Mouse (Mus musculus): ENCODE measurements at regions not wholly inside any gene's neighbourhood (a gene's known extent, or its start where the extent isn't known, plus 50 kb on each side); places are given as distances from the start of the nearest gene placed in this dataset.

- Histone ChIP-seq H3K4me1 (replicated peaks) (peaks cover 9% of the 10 kb centered on the region), H3K4me3 (no peak overlapping the region), H3K9me3 (replicated peaks) (no peaks in the 10 kb centered on the region), H3K4me2 (no peak overlapping the region), H3K27me3 (no peaks in the 10 kb centered on the region), H3K9ac (no peak overlapping the region), H3K36me3 (no peaks in the 10 kb centered on the region), H3K27ac (no peak overlapping the region)
- ATAC-seq (replicated peaks; ENCODE audit: insufficient number of reproducible peaks, insufficient read depth, low FRiP score, low read depth): no peak
- 79% methylated on average over 3 of the region's 3 CpGs for WGBS
Observed at GRCm38 (mm10) chr1:193875287-193875686, 505.2 kb upstream of the Camk1g start.

GRCm38 (mm10) chr1:193870731-193871130 is 500.6 kb upstream of the Camk1g start:
- WGBS: 68% methylated on average over 2 of the region's 2 CpGs
- Histone ChIP-seq H3K9ac (no peak overlapping the region), H3K4me2 (no peak overlapping the region), H3K27me3 (no peaks in the 10 kb centered on the region), H3K9me3 (replicated peaks) (no peaks in the 10 kb centered on the region), H3K4me1 (replicated peaks) (no peaks in the 10 kb centered on the region; the same call in 1 of the 2 replicates), H3K27ac (no peak overlapping the region), H3K4me3 (no peak overlapping the region), H3K36me3 (no peaks in the 10 kb centered on the region)
- ATAC-seq (replicated peaks; ENCODE audit: insufficient number of reproducible peaks, insufficient read depth, low FRiP score, low read depth): no peak

- no peaks in the 10 kb centered on the region for H3K9me3 ChIP-seq (replicated peaks)
- H3K9ac ChIP-seq: no peak overlapping the region
- H3K4me2 ChIP-seq: no peak overlapping the region
- H3K27ac ChIP-seq: no peak overlapping the region
- 78% methylated on average over 4 of the region's 4 CpGs for WGBS
- ATAC-seq (replicated peaks; ENCODE audit: insufficient number of reproducible peaks, insufficient read depth, low FRiP score, low read depth): no peak
- no peaks in the 10 kb centered on the region for H3K4me1 ChIP-seq (replicated peaks)
- H3K36me3 ChIP-seq: no peaks in the 10 kb centered on the region
- no peaks in the 10 kb centered on the region for H3K27me3 ChIP-seq
- H3K4me3 ChIP-seq: no peak overlapping the region
Observed at GRCm38 (mm10) chr1:193868639-193869320, 498.7 kb upstream of the Camk1g start.

GRCm38 (mm10) chr1:193860767-193861299 is 490.7 kb upstream of the Camk1g start:
- H3K4me1 ChIP-seq (replicated peaks): peaks cover 8% of the 10 kb centered on the region; the same call in 1 of the 2 replicates
- H3K27ac ChIP-seq: no peak overlapping the region
- no peak overlapping the region for H3K4me2 ChIP-seq
- H3K9ac ChIP-seq: no peak overlapping the region
- no peak overlapping the region for H3K4me3 ChIP-seq
- no peaks in the 10 kb centered on the region for H3K36me3 ChIP-seq
- WGBS: 79% methylated on average over 5 of the region's 5 CpGs
- no peak for ATAC-seq (replicated peaks; ENCODE audit: insufficient number of reproducible peaks, insufficient read depth, low FRiP score, low read depth)
- no peaks in the 10 kb centered on the region for H3K27me3 ChIP-seq
- no peaks in the 10 kb centered on the region for H3K9me3 ChIP-seq (replicated peaks)

GRCm38 (mm10) chr1:193860354-193860753 is 490.3 kb upstream of the Camk1g start:
- H3K4me1 ChIP-seq (replicated peaks): peaks cover 8% of the 10 kb centered on the region; the same call in 1 of the 2 replicates
- H3K9me3 ChIP-seq (replicated peaks): no peaks in the 10 kb centered on the region
- no peak overlapping the region for H3K27ac ChIP-seq
- H3K4me2 ChIP-seq: no peak overlapping the region
- H3K27me3 ChIP-seq: no peaks in the 10 kb centered on the region
- ATAC-seq (replicated peaks; ENCODE audit: insufficient number of reproducible peaks, insufficient read depth, low FRiP score, low read depth): no peak
- WGBS: 50% methylated on average over 2 of the region's 2 CpGs
- H3K36me3 ChIP-seq: no peaks in the 10 kb centered on the region
- no peak overlapping the region for H3K4me3 ChIP-seq
- H3K9ac ChIP-seq: no peak overlapping the region

- H3K9ac ChIP-seq: no peak overlapping the region
- H3K36me3 ChIP-seq: no peaks in the 10 kb centered on the region
- 42% methylated on average over 10 of the region's 10 CpGs for WGBS
- H3K27me3 ChIP-seq: no peaks in the 10 kb centered on the region
- H3K4me3 ChIP-seq: no peak overlapping the region
- H3K4me2 ChIP-seq: no peak overlapping the region
- H3K4me1 ChIP-seq (replicated peaks): peaks cover 8% of the 10 kb centered on the region; the same call in 1 of the 2 replicates
- H3K9me3 ChIP-seq (replicated peaks): no peaks in the 10 kb centered on the region
- no peak overlapping the region for H3K27ac ChIP-seq
- ATAC-seq (replicated peaks; ENCODE audit: insufficient number of reproducible peaks, insufficient read depth, low FRiP score, low read depth): no peak
Observed at GRCm38 (mm10) chr1:193859257-193860125, 489.4 kb upstream of the Camk1g start.

GRCm38 (mm10) chr1:193847922-193848321 is 477.8 kb upstream of the Camk1g start:
- Histone ChIP-seq H3K9ac (no peak overlapping the region), H3K27me3 (no peaks in the 10 kb centered on the region), H3K36me3 (no peaks in the 10 kb centered on the region), H3K9me3 (replicated peaks) (no peaks in the 10 kb centered on the region), H3K27ac (no peak overlapping the region), H3K4me2 (no peak overlapping the region), H3K4me1 (replicated peaks) (no peaks in the 10 kb centered on the region), H3K4me3 (no peak overlapping the region)
- WGBS: 80% methylated on average over 5 of the region's 5 CpGs
- no peak for ATAC-seq (replicated peaks; ENCODE audit: insufficient number of reproducible peaks, insufficient read depth, low FRiP score, low read depth)

GRCm38 (mm10) chr1:193844868-193845267 is 474.8 kb upstream of the Camk1g start:
- no peaks in the 10 kb centered on the region for H3K4me1 ChIP-seq (replicated peaks)
- H3K4me3 ChIP-seq: no peak overlapping the region
- H3K27me3 ChIP-seq: no peaks in the 10 kb centered on the region
- no peak overlapping the region for H3K4me2 ChIP-seq
- H3K36me3 ChIP-seq: no peaks in the 10 kb centered on the region
- no peaks in the 10 kb centered on the region for H3K9me3 ChIP-seq (replicated peaks)
- no peak overlapping the region for H3K27ac ChIP-seq
- no peak for ATAC-seq (replicated peaks; ENCODE audit: insufficient number of reproducible peaks, insufficient read depth, low FRiP score, low read depth)
- H3K9ac ChIP-seq: no peak overlapping the region

- WGBS: 39% methylated on average over 1 of the region's 1 CpGs
- Histone ChIP-seq H3K27ac (no peak overlapping the region), H3K4me2 (no peak overlapping the region), H3K4me1 (replicated peaks) (no peaks in the 10 kb centered on the region), H3K27me3 (no peaks in the 10 kb centered on the region), H3K4me3 (no peak overlapping the region), H3K9me3 (replicated peaks) (no peaks in the 10 kb centered on the region), H3K36me3 (no peaks in the 10 kb centered on the region), H3K9ac (no peak overlapping the region)
- no peak for ATAC-seq (replicated peaks; ENCODE audit: insufficient number of reproducible peaks, insufficient read depth, low FRiP score, low read depth)
Observed at GRCm38 (mm10) chr1:193844461-193844860, 474.4 kb upstream of the Camk1g start.

GRCm38 (mm10) chr1:193800998-193801397 is 430.9 kb upstream of the Camk1g start:
- Histone ChIP-seq H3K9ac (no peak overlapping the region), H3K27me3 (no peaks in the 10 kb centered on the region), H3K4me2 (no peak overlapping the region), H3K36me3 (no peaks in the 10 kb centered on the region), H3K9me3 (replicated peaks) (no peaks in the 10 kb centered on the region), H3K4me3 (no peak overlapping the region), H3K27ac (no peak overlapping the region), H3K4me1 (replicated peaks) (no peaks in the 10 kb centered on the region)
- 56% methylated on average over 3 of the region's 3 CpGs for WGBS
- no peak for ATAC-seq (replicated peaks; ENCODE audit: insufficient number of reproducible peaks, insufficient read depth, low FRiP score, low read depth)

- no peak overlapping the region for H3K9ac ChIP-seq
- H3K36me3 ChIP-seq: no peaks in the 10 kb centered on the region
- H3K27ac ChIP-seq: no peak overlapping the region
- 72% methylated on average over 2 of the region's 2 CpGs for WGBS
- H3K27me3 ChIP-seq: no peaks in the 10 kb centered on the region
- H3K4me3 ChIP-seq: no peak overlapping the region
- H3K4me2 ChIP-seq: no peak overlapping the region
- no peaks in the 10 kb centered on the region for H3K9me3 ChIP-seq (replicated peaks)
- no peaks in the 10 kb centered on the region for H3K4me1 ChIP-seq (replicated peaks)
- no peak for ATAC-seq (replicated peaks; ENCODE audit: insufficient number of reproducible peaks, insufficient read depth, low FRiP score, low read depth)
Observed at GRCm38 (mm10) chr1:193790579-193790978, 420.5 kb upstream of the Camk1g start.
